Mouse (Mus musculus): ENCODE data around the gene Zc3h18. TPM values are rescaled to one million over a fixed set of nuclear protein-coding genes. Genes with fewer than 3 reads are reported as not detected.

The Zc3h18 gene
- total and polyA plus RNA-seq, 3 experiments: 30.2 to 122 (median 98.5) TPM

DNA sequence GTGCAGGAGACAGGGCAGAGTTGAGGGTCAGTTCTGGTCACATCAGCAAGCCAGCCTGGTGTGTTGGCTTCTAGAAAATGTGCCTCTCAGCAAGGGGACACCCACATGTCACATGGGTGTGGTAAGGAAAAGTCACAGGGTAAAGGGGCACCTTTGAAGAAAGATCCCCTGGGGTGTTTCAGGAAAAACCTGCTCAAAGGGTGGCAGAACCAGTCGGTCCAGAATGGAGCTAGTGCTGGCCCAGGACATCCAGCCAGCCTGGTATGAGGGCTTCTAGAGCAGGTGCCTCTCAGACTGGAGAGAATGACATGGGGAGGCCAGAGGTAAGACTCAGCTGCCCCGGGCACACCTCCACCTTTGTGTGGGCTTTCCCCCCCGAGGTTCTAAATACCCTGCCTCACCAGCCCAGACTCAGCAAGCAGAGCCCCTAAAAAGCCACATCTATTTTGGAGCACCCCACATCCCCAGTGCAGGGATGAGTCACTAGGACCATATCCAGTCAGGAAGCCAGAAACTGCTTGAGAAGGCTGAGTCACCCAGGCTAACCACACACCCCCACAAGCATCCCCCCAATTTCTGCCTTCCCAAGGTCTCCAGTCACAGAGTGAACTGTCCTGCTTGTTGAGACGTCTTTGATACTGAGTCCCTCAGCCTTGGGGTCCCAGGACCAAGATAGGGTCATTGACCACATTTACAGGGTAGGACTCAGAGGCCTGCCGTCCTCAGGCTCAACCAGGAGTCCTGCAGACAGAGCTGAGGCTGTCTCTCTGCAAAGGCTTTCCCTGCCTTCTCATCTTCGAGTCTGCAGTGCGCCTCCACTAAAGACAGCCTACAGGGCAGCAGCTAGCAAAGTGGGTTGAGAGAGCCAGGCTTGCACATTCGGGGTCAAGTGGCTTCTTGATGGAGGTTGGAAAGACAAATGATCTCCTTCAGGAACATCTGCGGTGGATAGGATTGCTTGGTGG is 20.5 kb upstream of the Zc3h18 start:
- no peak overlapping the region for H3K4me3 ChIP-seq (ENCODE audit: control insufficient read depth in 1 of 2, insufficient read depth in 1 of 2, low read depth in 2 of 2, low read length in 2 of 2)
- DNase-seq (ENCODE audit: low read depth, low spot score): peak; percentile 70
- no peak overlapping the region for H3K27ac ChIP-seq (ENCODE audit: control insufficient read depth, low read depth, low read length)
- H3K9ac ChIP-seq (ENCODE audit: control insufficient read depth, low read depth, low read length, poor library complexity, severe bottlenecking): no peak overlapping the region
- no peaks in the 10 kb centered on the region for H3K79me2 ChIP-seq (ENCODE audit: control insufficient read depth, insufficient read depth, low read length, poor library complexity)
- peaks cover 0 to 10% of the 10 kb centered on the region in 2 experiments; a peak in 2 of 4 replicates for H3K36me3 ChIP-seq (ENCODE audit: control insufficient read depth in 1 of 2, insufficient read depth in 2 of 2, low read length in 2 of 2)
- TF ChIP-seq EP300 (IDR thresholded peaks at IDR 0.05; ENCODE audit: low read depth in 1 of 2, low read length in 2 of 2) (peak in 1 of 2 experiments; percentile 22; a peak in 1 of 4 replicates), JUND (IDR thresholded peaks at IDR 0.05; ENCODE audit: low read depth, low read length) (0 out of 2 replicates have a peak, but pooled peaks have one; percentile 34), NRF1 (IDR thresholded peaks at IDR 0.05; ENCODE audit: insufficient read depth, low read depth, low read length, poor library complexity, severe bottlenecking) (no peak)
- H3K4me1 ChIP-seq (ENCODE audit: control insufficient read depth in 1 of 2, insufficient read depth in 2 of 2, low read length in 2 of 2): peaks cover 0 to 20% of the 10 kb centered on the region in 2 experiments; a peak in 2 of 4 replicates
- H3K27me3 ChIP-seq (ENCODE audit: control insufficient read depth in 1 of 2, insufficient read depth in 2 of 2, low read length in 2 of 2): no peaks in the 10 kb centered on the region
- no peaks in the 10 kb centered on the region for H3K9me3 ChIP-seq (replicated peaks; ENCODE audit: insufficient read depth, low read length)

DNA sequence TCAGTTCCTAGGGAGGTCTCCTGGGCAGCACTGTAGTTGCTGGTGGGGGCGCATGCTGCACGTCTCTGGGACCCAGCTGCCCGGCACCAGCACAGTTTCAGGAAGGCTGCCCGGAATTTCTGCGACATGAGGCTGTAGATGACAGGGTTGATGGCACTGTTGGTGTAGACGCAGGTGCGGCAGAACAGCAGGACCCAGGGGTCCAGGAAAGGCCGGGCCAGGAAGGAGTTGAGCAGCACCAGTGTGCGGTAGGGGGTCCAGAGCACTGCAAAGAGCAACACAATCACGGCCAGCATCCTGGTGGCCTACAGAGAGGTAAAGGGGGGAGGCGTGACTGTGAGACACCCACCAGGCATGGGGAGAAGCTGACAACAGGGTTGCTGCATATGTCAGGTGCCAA is 19.2 kb upstream of the Zc3h18 start:
- Histone ChIP-seq H3K9me3 (replicated peaks; ENCODE audit: insufficient read depth, low read length) (no peaks in the 10 kb centered on the region), H3K27ac (ENCODE audit: control insufficient read depth, low read depth, low read length) (no peak overlapping the region), H3K4me3 (ENCODE audit: control insufficient read depth in 1 of 2, insufficient read depth in 1 of 2, low read depth in 2 of 2, low read length in 2 of 2) (no peak overlapping the region), H3K9ac (ENCODE audit: control insufficient read depth, low read depth, low read length, poor library complexity, severe bottlenecking) (no peak overlapping the region), H3K4me1 (ENCODE audit: control insufficient read depth in 1 of 2, insufficient read depth in 2 of 2, low read length in 2 of 2) (peaks cover 0 to 16% of the 10 kb centered on the region in 2 experiments; a peak in 2 of 4 replicates), H3K36me3 (ENCODE audit: control insufficient read depth in 1 of 2, insufficient read depth in 2 of 2, low read length in 2 of 2) (peaks cover 0 to 6% of the 10 kb centered on the region in 2 experiments; a peak in 2 of 4 replicates), H3K27me3 (ENCODE audit: control insufficient read depth in 1 of 2, insufficient read depth in 2 of 2, low read length in 2 of 2) (no peaks in the 10 kb centered on the region), H3K79me2 (ENCODE audit: control insufficient read depth, insufficient read depth, low read length, poor library complexity) (no peaks in the 10 kb centered on the region)
- no peak for DNase-seq (ENCODE audit: low read depth, low spot score)
- TF ChIP-seq TAL1 (IDR thresholded peaks at IDR 0.05; ENCODE audit: low read length): no peak
- TF ChIP-seq POLR2AphosphoS5 (IDR thresholded peaks at IDR 0.05; ENCODE audit: borderline replicate concordance, low read depth, low read length): no peak
- no peak for TF ChIP-seq MXI1 (IDR thresholded peaks at IDR 0.05; ENCODE audit: low read depth, low read length)
- TF ChIP-seq EP300 (IDR thresholded peaks at IDR 0.05; ENCODE audit: low read depth in 1 of 2, low read length in 2 of 2): no peak
- TF ChIP-seq MAZ (IDR thresholded peaks at IDR 0.05; ENCODE audit: low read depth, low read length): no peak
- TF ChIP-seq MYB (IDR thresholded peaks at IDR 0.05; ENCODE audit: low read depth, low read length): no peak
- no peak for TF ChIP-seq MEF2A (IDR thresholded peaks at IDR 0.05; ENCODE audit: extremely low read depth, insufficient replicate concordance, low read depth, low read length, poor library complexity, severe bottlenecking)
- no peak for TF ChIP-seq KAT2A (conservative IDR thresholded peaks at IDR 0.05; ENCODE audit: low read depth, low read length)
- no peak for TF ChIP-seq SMC3 (IDR thresholded peaks at IDR 0.05; ENCODE audit: low read depth, low read length)
- TF ChIP-seq UBTF (IDR thresholded peaks at IDR 0.05; ENCODE audit: borderline replicate concordance, insufficient read depth, low read depth, low read length): no peak
- no peak for TF ChIP-seq TCF12 (IDR thresholded peaks at IDR 0.05; ENCODE audit: low read depth, low read length)
- TF ChIP-seq NRF1 (IDR thresholded peaks at IDR 0.05; ENCODE audit: insufficient read depth, low read depth, low read length, poor library complexity, severe bottlenecking): no peak
- no peak for TF ChIP-seq RAD21 (IDR thresholded peaks at IDR 0.05; ENCODE audit: low read depth, low read length)
- TF ChIP-seq POLR2AphosphoS2 (IDR thresholded peaks at IDR 0.05; ENCODE audit: low read length): no peak
- TF ChIP-seq ZKSCAN1 (IDR thresholded peaks at IDR 0.05; ENCODE audit: low read depth, low read length): no peak
- TF ChIP-seq RCOR1 (IDR thresholded peaks at IDR 0.05; ENCODE audit: low read depth, low read length): no peak
- no peak for TF ChIP-seq MYC (IDR thresholded peaks at IDR 0.05; ENCODE audit: low read depth, low read length)
- TF ChIP-seq ZNF384 (IDR thresholded peaks at IDR 0.05; ENCODE audit: low read depth, low read length): no peak

Data from MEL (cell line).